Mouse (Mus musculus): Measurements from ENCODE around the gene Pts. TPM values are rescaled to one million over a fixed set of nuclear protein-coding genes. Genes with fewer than 3 reads are reported as not detected.

The Pts gene
- polyA plus RNA-seq, 1 experiment: 28.7 TPM

DNA sequence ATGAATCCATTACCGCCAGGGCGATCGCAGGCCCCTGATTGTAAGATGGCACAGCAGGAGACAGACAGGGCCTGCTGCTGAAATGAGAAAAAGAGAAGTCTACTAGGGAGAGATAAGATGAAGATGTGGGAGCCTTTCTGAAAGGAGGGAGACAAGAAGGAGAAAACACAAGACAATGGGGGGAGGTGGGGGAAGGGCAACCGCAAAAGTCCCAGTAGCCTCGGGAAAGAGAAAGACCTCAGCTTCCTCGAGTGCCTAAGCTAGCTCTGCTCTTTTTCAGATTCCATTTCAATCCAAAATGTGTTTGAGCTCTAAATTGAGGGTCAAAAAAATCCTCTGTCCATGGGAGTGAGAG is 32.4 kb downstream of the Pts start:
- no peak for TF ChIP-seq POLR2A (IDR thresholded peaks at IDR 0.05; ENCODE audit: low read depth, low read length)
- H3K4me3 ChIP-seq (ENCODE audit: insufficient read depth, low read length): no peak overlapping the region
- peaks cover 5% of the 10 kb centered on the region; the same call in 1 of the 2 replicates for H3K4me1 ChIP-seq (ENCODE audit: control insufficient read depth, insufficient read depth, low read length)
- no peak overlapping the region for H3K27ac ChIP-seq (ENCODE audit: insufficient read depth, low read length)

DNA sequence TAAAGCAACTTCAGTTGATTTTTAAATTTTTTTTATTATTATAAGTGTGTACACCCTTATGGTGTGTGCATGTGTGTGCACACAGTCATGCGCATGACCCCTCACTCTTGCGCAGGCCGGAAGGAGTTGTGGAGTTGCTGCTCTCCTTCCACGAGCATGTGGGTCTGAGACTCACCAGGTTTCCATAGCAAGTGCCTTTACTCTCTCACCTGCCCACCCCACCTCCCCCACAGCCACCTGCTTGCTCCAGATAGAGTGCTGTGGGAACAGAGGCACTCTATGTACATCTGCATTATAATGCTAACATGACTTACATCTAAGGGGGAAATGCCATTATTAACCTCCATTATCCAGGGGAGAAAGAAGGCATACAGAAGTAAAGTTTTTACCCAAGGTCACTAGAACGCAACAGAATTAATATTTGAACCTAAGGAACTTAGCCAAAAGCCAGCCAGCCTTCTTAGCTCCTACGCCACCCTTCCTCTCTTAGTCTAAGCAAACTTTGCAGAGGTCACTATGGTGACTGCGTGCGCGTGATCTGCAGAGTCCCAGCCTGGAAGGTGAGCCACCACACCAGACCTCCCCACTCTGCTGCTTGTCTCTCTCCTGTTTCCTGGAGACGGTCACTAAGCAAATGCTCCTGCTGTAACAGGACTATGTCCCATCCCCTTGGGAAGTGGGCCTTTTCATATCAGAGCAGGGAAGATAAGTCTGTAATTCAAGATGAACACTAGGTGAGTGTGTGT is 32.9 kb downstream of the Pts start:
- Histone ChIP-seq H3K4me1 (ENCODE audit: control insufficient read depth, insufficient read depth, low read length) (peaks cover 5% of the 10 kb centered on the region; the same call in 1 of the 2 replicates), H3K27ac (ENCODE audit: insufficient read depth, low read length) (no peak overlapping the region), H3K4me3 (ENCODE audit: insufficient read depth, low read length) (no peak overlapping the region)
- TF ChIP-seq CTCF (IDR thresholded peaks at IDR 0.05; ENCODE audit: borderline replicate concordance, insufficient read depth, low read length): no peak
- no peak for TF ChIP-seq POLR2A (IDR thresholded peaks at IDR 0.05; ENCODE audit: low read depth, low read length)

DNA sequence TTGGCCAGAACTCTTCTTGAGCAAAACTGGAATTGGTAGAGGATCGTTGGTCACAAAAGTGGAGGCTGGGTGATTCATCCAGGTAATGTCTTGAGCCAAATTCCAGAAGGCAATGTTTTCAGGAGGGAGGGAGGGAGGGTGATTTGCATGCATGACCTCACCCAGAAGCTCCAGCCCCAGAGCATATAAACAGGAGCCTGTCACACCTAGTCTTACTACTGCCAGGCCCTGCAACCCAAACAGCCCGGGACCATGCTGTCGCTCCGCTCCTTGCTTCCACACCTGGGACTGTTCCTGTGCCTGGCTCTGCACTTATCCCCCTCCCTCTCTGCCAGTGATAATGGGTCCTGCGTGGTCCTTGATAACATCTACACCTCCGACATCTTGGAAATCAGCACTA is 34.2 kb downstream of the Pts start, which contains the start of gene Plet1:
TSS of gene Plet1 (plus strand) at position 215 of the 400 bp plus-strand sequence.
- H3K4me1 ChIP-seq (ENCODE audit: control insufficient read depth, insufficient read depth, low read length): peaks cover 5% of the 10 kb centered on the region; the same call in 1 of the 2 replicates
- H3K27ac ChIP-seq (ENCODE audit: insufficient read depth, low read length): no peak within 1 kb of the TSS
- TF ChIP-seq POLR2A (IDR thresholded peaks at IDR 0.05; ENCODE audit: low read depth, low read length) (no peak), CTCF (IDR thresholded peaks at IDR 0.05; ENCODE audit: borderline replicate concordance, insufficient read depth, low read length) (no peak)
- no peak within 1 kb of the TSS for H3K4me3 ChIP-seq (ENCODE audit: insufficient read depth, low read length)

DNA sequence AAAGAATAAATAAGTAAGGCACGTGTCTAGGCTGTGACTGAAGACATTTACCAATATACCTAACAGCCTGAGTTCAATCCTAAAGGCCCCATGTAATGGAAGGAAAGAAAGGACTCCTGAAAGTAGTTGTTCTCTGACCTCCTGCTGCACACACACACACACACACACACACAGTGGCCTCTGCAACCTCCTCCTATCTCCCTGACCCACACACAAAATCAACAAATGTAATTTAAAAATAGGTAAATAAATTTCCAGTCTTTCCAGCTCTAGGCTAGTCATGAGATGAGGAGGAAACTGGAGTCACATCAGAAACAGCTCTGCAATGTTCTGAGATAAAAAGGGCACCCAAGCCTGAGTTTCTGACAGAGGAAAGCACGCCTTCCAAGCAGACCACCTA is 34.7 kb downstream of the Pts start:
- no peak for TF ChIP-seq POLR2A (IDR thresholded peaks at IDR 0.05; ENCODE audit: low read depth, low read length)
- no peak for TF ChIP-seq CTCF (IDR thresholded peaks at IDR 0.05; ENCODE audit: borderline replicate concordance, insufficient read depth, low read length)

DNA sequence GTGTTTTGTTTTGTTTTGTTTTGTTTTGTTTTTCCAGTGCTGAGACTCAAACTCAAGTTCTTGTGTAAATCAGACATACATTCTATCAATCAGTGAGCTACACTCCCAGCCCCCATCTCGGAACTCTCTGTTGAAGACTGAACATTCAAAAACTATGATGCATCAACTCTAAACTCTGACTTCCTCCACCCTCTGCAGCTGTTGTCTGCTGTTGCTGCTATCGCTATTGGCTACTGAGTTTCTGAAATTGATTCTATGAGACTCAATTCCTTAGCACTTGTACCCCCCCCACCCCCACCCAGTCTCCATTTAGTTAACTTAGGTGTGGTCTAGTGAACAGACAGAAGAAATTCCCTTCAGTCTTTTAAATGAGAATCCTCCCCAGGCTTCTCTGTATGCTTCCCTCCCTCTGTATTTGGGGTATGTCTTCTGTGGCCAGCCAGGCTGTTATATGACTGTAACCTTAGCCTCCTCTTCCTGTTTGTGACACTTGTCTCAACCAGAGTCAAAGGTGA is 36.9 kb downstream of the Pts start:
- TF ChIP-seq POLR2A (IDR thresholded peaks at IDR 0.05; ENCODE audit: low read depth, low read length) (no peak), CTCF (IDR thresholded peaks at IDR 0.05; ENCODE audit: borderline replicate concordance, insufficient read depth, low read length) (no peak)
- no peak overlapping the region for H3K27ac ChIP-seq (ENCODE audit: insufficient read depth, low read length)
- no peaks in the 10 kb centered on the region for H3K4me1 ChIP-seq (ENCODE audit: control insufficient read depth, insufficient read depth, low read length)
- H3K4me3 ChIP-seq (ENCODE audit: insufficient read depth, low read length): no peak overlapping the region

More for the DNA sequence above, 34.7 kb downstream of the Pts start:
- Histone ChIP-seq H3K4me3 (ENCODE audit: insufficient read depth, low read length) (no peak overlapping the region), H3K4me1 (ENCODE audit: control insufficient read depth, insufficient read depth, low read length) (peaks cover 5% of the 10 kb centered on the region; the same call in 1 of the 2 replicates), H3K27ac (ENCODE audit: insufficient read depth, low read length) (no peak overlapping the region)

DNA sequence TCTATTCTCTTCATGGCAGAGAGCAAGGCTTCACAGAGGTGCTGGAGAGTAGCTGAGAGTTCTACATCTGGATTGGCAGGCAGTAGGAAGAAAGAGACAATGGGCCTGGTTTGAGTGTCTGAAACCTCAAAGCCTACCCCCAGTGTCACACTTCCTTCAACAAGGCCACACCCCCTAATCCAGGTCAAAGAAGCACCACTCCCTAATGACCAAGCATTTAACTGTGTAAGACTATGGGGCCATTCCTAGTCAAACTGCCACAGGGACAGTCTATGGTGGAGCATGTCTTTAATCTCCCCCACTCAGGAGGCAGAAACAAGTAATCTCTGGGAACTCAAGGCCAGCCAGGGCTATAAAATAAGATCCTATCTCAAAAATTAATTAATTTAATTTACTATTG is 37.7 kb downstream of the Pts start:
- TF ChIP-seq POLR2A (IDR thresholded peaks at IDR 0.05; ENCODE audit: low read depth, low read length) (no peak), CTCF (IDR thresholded peaks at IDR 0.05; ENCODE audit: borderline replicate concordance, insufficient read depth, low read length) (no peak)
- Histone ChIP-seq H3K4me3 (ENCODE audit: insufficient read depth, low read length) (no peak overlapping the region), H3K27ac (ENCODE audit: insufficient read depth, low read length) (no peak overlapping the region), H3K4me1 (ENCODE audit: control insufficient read depth, insufficient read depth, low read length) (no peaks in the 10 kb centered on the region)

DNA sequence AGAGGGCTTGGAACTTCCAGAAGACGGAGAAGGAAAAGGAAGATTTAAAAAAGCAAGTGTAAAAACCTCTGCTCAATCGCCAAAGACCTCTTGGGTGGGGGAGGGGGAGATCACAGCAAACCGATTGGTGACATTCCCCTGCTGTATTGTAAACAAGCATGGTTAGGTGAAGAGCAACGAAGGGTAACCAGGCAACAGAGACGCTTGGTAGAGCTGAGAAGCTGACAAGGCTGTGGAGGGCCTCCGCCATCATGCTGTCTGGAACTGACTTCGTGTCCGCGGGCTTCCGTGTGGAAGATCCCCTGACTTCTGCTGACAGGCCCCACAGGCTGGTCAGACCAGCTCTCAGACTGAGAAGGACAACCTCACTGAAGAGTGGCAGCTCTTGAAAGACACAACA is 43.0 kb downstream of the Pts start:
- Histone ChIP-seq H3K4me1 (ENCODE audit: control insufficient read depth, insufficient read depth, low read length) (no peaks in the 10 kb centered on the region), H3K27ac (ENCODE audit: insufficient read depth, low read length) (no peak overlapping the region), H3K4me3 (ENCODE audit: insufficient read depth, low read length) (no peak overlapping the region)
- TF ChIP-seq POLR2A (IDR thresholded peaks at IDR 0.05; ENCODE audit: low read depth, low read length): no peak
- TF ChIP-seq CTCF (IDR thresholded peaks at IDR 0.05; ENCODE audit: borderline replicate concordance, insufficient read depth, low read length): no peak

DNA sequence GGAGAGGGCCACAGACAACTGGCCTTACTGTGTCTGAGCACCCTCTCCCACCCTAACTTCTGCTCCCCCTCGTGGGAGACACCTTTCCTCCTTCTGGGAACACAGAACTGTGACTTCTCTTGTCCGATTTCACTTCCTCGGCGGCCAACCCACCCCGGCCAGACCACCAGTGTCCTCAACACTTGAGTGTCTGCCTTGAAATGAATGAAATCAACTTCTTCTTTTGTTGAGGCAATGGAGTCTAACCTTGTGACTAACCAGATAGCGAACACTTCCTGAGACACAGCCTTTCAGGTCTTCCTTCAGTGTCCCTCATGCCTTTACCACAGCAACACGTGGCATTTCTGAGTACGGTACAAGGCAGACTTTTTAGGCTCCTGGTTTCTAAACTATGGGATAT is 45.8 kb downstream of the Pts start:
- TF ChIP-seq POLR2A (IDR thresholded peaks at IDR 0.05; ENCODE audit: low read depth, low read length): no peak
- no peak for TF ChIP-seq CTCF (IDR thresholded peaks at IDR 0.05; ENCODE audit: borderline replicate concordance, insufficient read depth, low read length)
- no peaks in the 10 kb centered on the region for H3K4me1 ChIP-seq (ENCODE audit: control insufficient read depth, insufficient read depth, low read length)
- no peak overlapping the region for H3K27ac ChIP-seq (ENCODE audit: insufficient read depth, low read length)
- no peak overlapping the region for H3K4me3 ChIP-seq (ENCODE audit: insufficient read depth, low read length)

DNA sequence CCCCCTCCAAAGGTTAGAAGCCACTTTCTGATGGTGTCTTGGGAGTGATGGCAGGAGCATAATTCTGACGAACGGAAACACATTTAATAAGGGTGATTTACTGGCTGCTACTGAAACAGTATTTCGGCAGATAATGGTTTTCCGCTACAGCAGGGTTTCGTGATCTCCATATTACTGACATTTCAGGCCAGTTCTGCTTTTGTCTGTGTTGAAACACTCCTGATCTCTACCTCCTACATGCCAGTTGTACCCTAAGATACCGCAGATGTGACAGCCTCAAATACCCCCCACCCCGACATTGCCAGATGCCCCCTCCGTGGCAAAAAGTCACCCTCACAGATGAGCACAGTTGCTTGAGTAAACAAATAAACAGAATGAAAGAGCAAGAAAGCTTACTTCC is 49.0 kb downstream of the Pts start:
- no peak overlapping the region for H3K4me3 ChIP-seq (ENCODE audit: insufficient read depth, low read length)
- TF ChIP-seq CTCF (IDR thresholded peaks at IDR 0.05; ENCODE audit: borderline replicate concordance, insufficient read depth, low read length) (no peak), POLR2A (IDR thresholded peaks at IDR 0.05; ENCODE audit: low read depth, low read length) (no peak)
- peaks cover 4% of the 10 kb centered on the region; the same call in 1 of the 2 replicates for H3K4me1 ChIP-seq (ENCODE audit: control insufficient read depth, insufficient read depth, low read length)
- H3K27ac ChIP-seq (ENCODE audit: insufficient read depth, low read length): no peak overlapping the region

DNA sequence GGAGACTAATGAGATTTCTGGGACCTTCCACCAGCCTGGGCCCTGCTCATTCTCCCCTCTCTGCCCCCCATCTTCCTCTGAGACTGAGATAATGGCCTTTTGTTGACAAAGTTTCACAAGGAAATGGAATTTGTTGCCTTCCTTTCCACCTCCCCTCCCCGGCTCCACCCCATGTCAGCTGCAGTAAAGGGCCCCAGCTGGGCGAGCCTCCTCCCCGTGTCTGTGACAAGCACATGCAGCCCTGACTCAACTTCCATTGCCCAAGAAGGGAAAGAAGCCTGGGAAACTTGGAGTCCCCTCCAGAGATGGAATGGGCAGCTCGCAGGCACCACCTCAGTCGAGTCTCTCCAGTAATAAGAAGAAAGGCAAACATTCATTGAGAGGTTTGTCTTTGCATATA is 49.7 kb downstream of the Pts start:
- Histone ChIP-seq H3K27ac (ENCODE audit: insufficient read depth, low read length) (no peak overlapping the region), H3K4me1 (ENCODE audit: control insufficient read depth, insufficient read depth, low read length) (peaks cover 4% of the 10 kb centered on the region; the same call in 1 of the 2 replicates)
- no peak for TF ChIP-seq POLR2A (IDR thresholded peaks at IDR 0.05; ENCODE audit: low read depth, low read length)
- no peak for TF ChIP-seq CTCF (IDR thresholded peaks at IDR 0.05; ENCODE audit: borderline replicate concordance, insufficient read depth, low read length)

More for the DNA sequence above, 49.7 kb downstream of the Pts start:
- H3K4me3 ChIP-seq (ENCODE audit: insufficient read depth, low read length): no peak overlapping the region

All from embryonic fibroblast, embryonic 13.5 days (primary cell).